Mouse (Mus musculus): ENCODE data around the gene Atp6v0e. TPM values are rescaled to one million over a fixed set of nuclear protein-coding genes. Genes with fewer than 3 reads are reported as not detected.

Atp6v0e gene
- polyA plus RNA-seq, 1 experiment from 2014 or later, result 85.8 TPM

Other genes with a start within 250 kb of the Atp6v0e start
- 1.3 and 1.8 TPM in 2 replicates for gene Neurl1b, start 248.4 kb upstream of the Atp6v0e start, polyA plus RNA-seq (2015; fragmentation: Nextera tagmentation; extraction: Ambion mirVana)
- 89.7 and 101 TPM in 2 replicates for gene Ergic1, start 101.7 kb upstream of the Atp6v0e start, polyA plus RNA-seq (2015; fragmentation: Nextera tagmentation; extraction: Ambion mirVana)
- 25.0 and 25.8 TPM in 2 replicates for gene Dusp1, start 101.1 kb upstream of the Atp6v0e start, polyA plus RNA-seq (2015; fragmentation: Nextera tagmentation; extraction: Ambion mirVana)
- 10.4 and 11.4 TPM in 2 replicates for gene Crebrf, start 52.4 kb downstream of the Atp6v0e start, polyA plus RNA-seq (2015; fragmentation: Nextera tagmentation; extraction: Ambion mirVana)
- gene Bnip1, start 117.8 kb downstream of the Atp6v0e start, polyA plus RNA-seq (2015; fragmentation: Nextera tagmentation; extraction: Ambion mirVana), result 54.5 and 57.7 TPM in 2 replicates
- 0.13 TPM in 1 of 2 replicates, not detected in the other for gene Nkx2-5, start 181.8 kb downstream of the Atp6v0e start, polyA plus RNA-seq (2015; fragmentation: Nextera tagmentation; extraction: Ambion mirVana)